Mouse (Mus musculus) liver, postnatal 0 days (tissue): ENCODE results near the gene Tmem190. TPM values are rescaled to one million over a fixed set of nuclear protein-coding genes. Genes with fewer than 3 reads are reported as not detected.

ENCODE experiments used
- ATAC-seq: fragments of 200-750 bp; cut with Nextera tagmentation; 2 replicates; pipeline ENCODE4 v1.8.0; 2017; ENCODE audit warnings: mild to moderate bottlenecking, moderate library complexity
- DNase-seq: peaks from one replicate; pipeline ENCODE4 v3.0.0-alpha.2; 2016
- H3K27ac ChIP-seq: fragments of 300-500 bp; sonication (generic); 2 replicates; pipeline ENCODE4 v1.5.1; 2014; ENCODE audit warnings: antibody characterized with exemption, moderate library complexity, mild to moderate bottlenecking, low read depth
- H3K27me3 ChIP-seq: fragments of 300-500 bp; sonication (generic); 2 replicates; pipeline ENCODE4 v1.6.1; 2014; ENCODE audit warnings: low read length, control low read depth, mixed read lengths; ENCODE audit not compliant: insufficient read depth
- H3K36me3 ChIP-seq: fragments of 300-500 bp; sonication (generic); replicated peaks from 2 replicates; pipeline ENCODE4 v1.6.1; 2014; ENCODE audit warnings: mild to moderate bottlenecking, control low read depth, low read length, moderate library complexity, mixed read lengths; ENCODE audit not compliant: insufficient read depth
- H3K4me1 ChIP-seq: fragments of 300-500 bp; sonication (generic); 2 replicates; pipeline ENCODE4 v1.6.1; 2014; ENCODE audit warnings: antibody characterized with exemption, mild to moderate bottlenecking, control low read depth; ENCODE audit not compliant: insufficient read depth
- H3K4me2 ChIP-seq: fragments of 300-500 bp; sonication (generic); 2 replicates; pipeline ENCODE4 v1.6.1; 2014; ENCODE audit warnings: low read depth, mild to moderate bottlenecking, low read length, moderate library complexity, mixed read lengths
- H3K4me3 ChIP-seq: fragments of 300-500 bp; sonication (generic); 2 replicates; pipeline ENCODE4 v1.5.1; 2014; ENCODE audit warnings: low read depth, low read length
- H3K9ac ChIP-seq: fragments of 300-500 bp; sonication (generic); replicated peaks from 2 replicates; pipeline ENCODE4 v1.6.1; 2014; ENCODE audit warnings: mild to moderate bottlenecking, moderate library complexity
- H3K9me3 ChIP-seq: fragments of 300-500 bp; sonication (generic); 2 replicates; pipeline ENCODE4 v1.6.1; 2016; ENCODE audit warnings: mild to moderate bottlenecking, control low read depth, low read length, mixed read lengths
- CTCF ChIP-seq: sonication (generic); IDR thresholded peaks from 2 replicates; pipeline ENCODE4 v1.5.1; 2016; ENCODE audit warnings: antibody characterized with exemption, low read depth
- EP300 ChIP-seq: IDR thresholded peaks from 2 replicates; pipeline ENCODE4 v1.6.1; 2016; ENCODE audit warnings: antibody characterized with exemption, low read depth, mild to moderate bottlenecking
- WGBS: fragments of 180-500 bp; shearing (Covaris S2); extraction: QIAGEN DNeasy Blood & Tissue Kit; methylation state at CpG from one replicate; pipeline ENCODE4 v1.1.7; 2014; ENCODE audit not compliant: insufficient replicate concordance; 5-methylcytosine and 5-hydroxymethylcytosine counted together
- polyA plus RNA-seq: library from polyadenylated mRNA; unstranded; fragments of >200 nt; fragmentation: Nextera tagmentation; extraction: Ambion mirVana; gene quantifications from 2 replicates; pipeline ENCODE4 v1.2.1, GENCODE M21; 2015

The Tmem190 gene
- polyA plus RNA-seq = 0.34 TPM in 1 of 2 replicates, not detected in the other

DNA sequence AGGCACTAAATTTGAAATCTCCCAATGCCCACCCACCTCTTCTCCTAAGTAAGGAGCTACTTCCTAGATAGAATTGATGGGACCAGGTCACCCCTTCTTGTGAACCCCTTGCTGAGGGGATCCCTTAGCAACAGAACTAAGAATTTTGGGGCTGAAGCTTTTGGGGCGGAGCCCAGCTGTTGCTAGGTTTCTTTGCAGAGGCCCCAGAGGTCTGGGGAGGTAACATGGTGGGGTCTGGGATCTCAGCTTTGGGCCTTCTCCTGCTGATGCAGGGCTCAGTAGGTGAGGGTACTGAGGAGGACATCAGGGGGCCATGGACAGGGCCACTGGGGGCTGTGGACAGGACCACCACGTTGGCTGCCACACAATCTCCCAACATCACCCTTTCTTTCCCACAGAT is at the start of gene Tmem190, which contains the start of gene Il11:
Gene Tmem190 (plus strand): TSS at position 179 of the 400 bp plus-strand sequence.
Gene Il11 (minus strand): TSS at position 101 of the 400 bp plus-strand sequence.
- no peaks in the 10 kb centered on the region for H3K9me3 ChIP-seq
- 0 out of 2 replicates have a peak, but pooled peaks cover 3% of the 10 kb centered on the region for H3K4me1 ChIP-seq
- peaks cover 23% of the 10 kb centered on the region for H3K27me3 ChIP-seq
- H3K4me3 ChIP-seq = no peak within 1 kb of the TSS
- ATAC-seq (no peak), DNase-seq (no peak)
- 0 out of 2 replicates have a peak, but pooled peaks cover 4% of the 10 kb centered on the region for H3K36me3 ChIP-seq
- H3K4me2 ChIP-seq = no peak within 1 kb of the TSS
- WGBS = 59% methylated on average over 2 of the region's 2 CpGs
- H3K9ac ChIP-seq = no peak within 1 kb of the TSS
- H3K27ac ChIP-seq = no peak within 1 kb of the TSS
- TF ChIP-seq CTCF (no peak), EP300 (no peak)

DNA sequence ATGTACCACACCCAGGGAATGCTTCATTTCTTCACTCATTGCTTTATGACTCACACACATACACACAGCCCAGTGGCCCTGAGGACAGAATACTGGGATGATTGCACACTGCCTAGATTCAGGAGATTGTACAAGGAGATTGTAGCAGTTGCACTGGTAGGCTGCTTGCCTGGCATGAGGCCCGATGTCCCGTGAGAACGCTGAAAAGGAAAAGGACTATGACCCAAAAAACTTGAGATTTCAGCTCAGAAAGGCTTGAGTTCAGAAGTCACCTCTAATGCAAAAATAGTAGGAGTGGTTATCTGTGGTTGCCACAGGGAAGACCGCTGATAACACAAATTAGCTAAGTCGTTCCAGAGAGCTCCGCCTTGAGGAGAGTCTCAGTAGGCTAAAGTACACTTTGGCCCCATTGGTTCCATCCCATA is 49.8 kb upstream of the Tmem190 start:
- no peak for DNase-seq

GRCm38 (mm10) chr7:4739041-4739543 is 43.6 kb upstream of the Tmem190 start:
- DNase-seq (no peak), ATAC-seq (no peak)
- Histone ChIP-seq H3K4me2 (peak overlapping the region; percentile 96), H3K9me3 (no peaks in the 10 kb centered on the region), H3K27me3 (no peaks in the 10 kb centered on the region), H3K4me3 (peak overlapping the region; percentile 96), H3K27ac (peak overlapping the region; percentile 72), H3K4me1 (peaks cover 40% of the 10 kb centered on the region), H3K36me3 (peaks cover 17% of the 10 kb centered on the region), H3K9ac (no peak overlapping the region)
- TF ChIP-seq CTCF (no peak), EP300 (no peak)
- WGBS = 53% methylated on average over 10 of the region's 10 CpGs

More for the DNA sequence above, 49.8 kb upstream of the Tmem190 start:
- Histone ChIP-seq H3K9me3 (no peaks in the 10 kb centered on the region), H3K27me3 (no peaks in the 10 kb centered on the region), H3K27ac (no peak overlapping the region), H3K4me2 (0 out of 2 replicates have a peak overlapping the region, but pooled peaks have one; percentile 20), H3K36me3 (no peaks in the 10 kb centered on the region), H3K4me3 (no peak overlapping the region), H3K4me1 (peaks cover 6% of the 10 kb centered on the region), H3K9ac (no peak overlapping the region)
- WGBS = 20% methylated on average over 6 of the region's 6 CpGs
- peak; percentile 55 for TF ChIP-seq EP300
- peak; percentile 51 for TF ChIP-seq CTCF
- ATAC-seq = peak; percentile 48; the same call in 1 of the 2 replicates

DNA sequence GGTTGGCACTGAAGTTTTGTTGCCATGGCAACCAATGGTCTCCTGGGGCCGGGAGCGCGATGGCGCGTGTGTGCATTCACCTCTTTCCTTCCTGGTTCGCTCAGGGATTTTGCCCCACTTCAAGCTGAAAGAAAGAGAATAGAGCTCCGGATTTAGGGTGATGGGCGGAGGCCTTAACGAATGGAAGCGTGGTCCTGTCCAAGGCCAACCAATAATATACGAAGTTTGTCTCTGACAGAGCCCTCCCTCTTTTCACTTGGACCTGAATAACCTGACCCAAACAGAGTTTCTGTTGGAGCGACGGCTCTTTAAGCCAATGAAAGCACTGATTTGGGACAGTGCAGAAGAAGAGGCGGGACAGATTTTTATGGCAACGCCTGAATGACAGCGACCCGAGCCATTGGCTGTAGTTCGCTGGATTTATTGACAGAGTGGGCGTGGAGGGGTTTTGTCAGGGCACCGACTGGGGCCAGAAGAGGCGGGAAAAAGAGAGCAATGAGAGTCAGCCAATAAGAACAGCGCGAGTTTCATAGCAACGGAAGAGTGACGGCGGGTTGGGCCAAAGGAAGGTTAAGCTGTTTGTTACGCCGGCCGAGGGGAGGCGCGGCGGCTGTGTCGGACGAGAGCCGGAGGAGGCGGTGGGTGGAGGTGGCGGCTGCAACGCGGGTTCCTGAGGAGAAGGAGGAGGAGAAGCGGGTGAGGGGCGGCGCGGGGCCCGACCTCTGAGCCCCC is 43.0 kb upstream of the Tmem190 start, which contains the start of gene Kmt5c:
Gene Kmt5c (plus strand): TSS at position 572 of the 732 bp plus-strand sequence.
- TF ChIP-seq CTCF (peak; percentile 48), EP300 (peak; percentile 85)
- peak within 1 kb of the TSS; percentile 89 for H3K9ac ChIP-seq
- WGBS = under 1% methylated on average over 41 of the region's 44 CpGs
- H3K27ac ChIP-seq = peak within 1 kb of the TSS; percentile 94
- ATAC-seq = peak; percentile 90
- H3K27me3 ChIP-seq = no peaks in the 10 kb centered on the region
- peak within 1 kb of the TSS; percentile 96 for H3K4me3 ChIP-seq
- DNase-seq = peak; percentile 94
- H3K4me2 ChIP-seq = peak within 1 kb of the TSS; percentile 96
- H3K36me3 ChIP-seq = peaks cover 23% of the 10 kb centered on the region
- peaks cover 42% of the 10 kb centered on the region for H3K4me1 ChIP-seq
- H3K9me3 ChIP-seq = no peaks in the 10 kb centered on the region

GRCm38 (mm10) chr7:4740309-4740727 is 42.4 kb upstream of the Tmem190 start:
- ATAC-seq = peak; percentile 1
- peaks cover 45% of the 10 kb centered on the region for H3K4me1 ChIP-seq
- no peak for DNase-seq
- H3K36me3 ChIP-seq = peaks cover 27% of the 10 kb centered on the region
- peak overlapping the region; percentile 94 for H3K27ac ChIP-seq
- no peaks in the 10 kb centered on the region for H3K27me3 ChIP-seq
- H3K9ac ChIP-seq = peak overlapping the region; percentile 89
- no peaks in the 10 kb centered on the region for H3K9me3 ChIP-seq
- H3K4me2 ChIP-seq = peak overlapping the region; percentile 96
- H3K4me3 ChIP-seq = peak overlapping the region; percentile 96
- TF ChIP-seq EP300 = no peak
- TF ChIP-seq CTCF = no peak
- 0% methylated on average over 9 of the region's 14 CpGs for WGBS

DNA sequence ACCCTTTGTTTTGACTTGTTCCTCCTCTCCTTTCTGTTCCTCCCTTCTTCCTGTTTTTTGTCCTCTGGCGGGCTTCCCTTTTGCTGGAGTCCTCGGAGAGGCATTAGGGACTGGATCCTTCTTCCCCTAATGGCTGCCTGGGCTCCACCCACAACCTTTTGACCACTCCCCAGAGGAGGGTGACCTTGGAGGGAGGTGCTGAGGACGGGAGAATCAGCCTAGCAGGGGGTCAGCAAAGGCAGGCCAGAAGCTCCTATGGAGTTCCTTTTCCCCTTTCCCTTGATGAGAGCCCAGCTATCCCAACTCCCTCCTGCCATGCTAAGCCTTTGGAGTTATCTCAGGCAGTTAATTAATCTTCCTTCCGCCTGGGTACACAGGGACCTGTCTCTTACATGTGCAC is 41.6 kb upstream of the Tmem190 start:
- 7% methylated on average over 4 of the region's 4 CpGs for WGBS
- DNase-seq = peak; percentile 79

More for the DNA sequence above, 41.6 kb upstream of the Tmem190 start:
- H3K4me1 ChIP-seq = peaks cover 50% of the 10 kb centered on the region
- no peak for TF ChIP-seq CTCF
- TF ChIP-seq EP300 = no peak
- H3K9me3 ChIP-seq = no peaks in the 10 kb centered on the region
- ATAC-seq = no peak
- peaks cover 35% of the 10 kb centered on the region for H3K36me3 ChIP-seq
- H3K27ac ChIP-seq = peak overlapping the region; percentile 94
- H3K9ac ChIP-seq = peak overlapping the region; percentile 89
- peak overlapping the region; percentile 96 for H3K4me3 ChIP-seq
- no peaks in the 10 kb centered on the region for H3K27me3 ChIP-seq
- H3K4me2 ChIP-seq = peak overlapping the region; percentile 96
